Mouse (Mus musculus): ENCODE measurements around the gene Tatdn3.
"Not testable (repeated sequence)": the region's sequence is repeated elsewhere in the genome, so short reads cannot be mapped to it uniquely, and the experiment has no call there.

Gene Tatdn3

GRCm38 (mm10) chr1:191035649-191036048 lies 27.1 kb downstream of the Tatdn3 start:
- no peak for DNase-seq (ENCODE audit: low read depth)

GRCm38 (mm10) chr1:191030922-191031425 lies 31.8 kb downstream of the Tatdn3 start:
- not testable (repeated sequence) for DNase-seq (ENCODE audit: low read depth)

GRCm38 (mm10) chr1:191030182-191030581 lies 32.5 kb downstream of the Tatdn3 start:
- DNase-seq (ENCODE audit: low read depth) = no peak

- DNase-seq (ENCODE audit: low read depth) = peak; percentile 98
These were observed 36.6 kb downstream of the Tatdn3 start, which contains the start of gene Flvcr1 for GRCm38 (mm10) chr1:191026021-191026713. TSS of gene Flvcr1 (minus strand) at chr1:191026158.

GRCm38 (mm10) chr1:191025016-191026012 lies 37.4 kb downstream of the Tatdn3 start:
- no peak for DNase-seq (ENCODE audit: low read depth)

- DNase-seq (ENCODE audit: low read depth) = not testable (repeated sequence)
These were observed 38.9 kb downstream of the Tatdn3 start for GRCm38 (mm10) chr1:191023806-191024205.

GRCm38 (mm10) chr1:191023140-191023539 lies 39.6 kb downstream of the Tatdn3 start:
- DNase-seq (ENCODE audit: low read depth) = no peak

GRCm38 (mm10) chr1:191021016-191021415 lies 41.7 kb downstream of the Tatdn3 start:
- DNase-seq (ENCODE audit: low read depth) = no peak

GRCm38 (mm10) chr1:191020217-191020924 lies 42.4 kb downstream of the Tatdn3 start:
- DNase-seq (ENCODE audit: low read depth) = no peak

GRCm38 (mm10) chr1:191019803-191020202 lies 42.9 kb downstream of the Tatdn3 start:
- DNase-seq (ENCODE audit: low read depth) = no peak

GRCm38 (mm10) chr1:191014271-191014670 lies 48.5 kb downstream of the Tatdn3 start:
- no peak for DNase-seq (ENCODE audit: low read depth)

- DNase-seq (ENCODE audit: low read depth) = no peak
These were observed 54.0 kb downstream of the Tatdn3 start for GRCm38 (mm10) chr1:191008707-191009106.

GRCm38 (mm10) chr1:191002201-191002600 lies 60.5 kb downstream of the Tatdn3 start:
- no peak for DNase-seq (ENCODE audit: low read depth)

- no peak for DNase-seq (ENCODE audit: low read depth)
These were observed 62.0 kb downstream of the Tatdn3 start for GRCm38 (mm10) chr1:191000686-191001085.

- no peak for DNase-seq (ENCODE audit: low read depth)
These were observed 64.7 kb downstream of the Tatdn3 start for GRCm38 (mm10) chr1:190998027-190998426.

- DNase-seq (ENCODE audit: low read depth) = no peak
These were observed 66.3 kb downstream of the Tatdn3 start for GRCm38 (mm10) chr1:190996346-190996877.
